Comparison of ENCODE assay signal across 10 mouse cellular contexts in the genomic region with DNA sequence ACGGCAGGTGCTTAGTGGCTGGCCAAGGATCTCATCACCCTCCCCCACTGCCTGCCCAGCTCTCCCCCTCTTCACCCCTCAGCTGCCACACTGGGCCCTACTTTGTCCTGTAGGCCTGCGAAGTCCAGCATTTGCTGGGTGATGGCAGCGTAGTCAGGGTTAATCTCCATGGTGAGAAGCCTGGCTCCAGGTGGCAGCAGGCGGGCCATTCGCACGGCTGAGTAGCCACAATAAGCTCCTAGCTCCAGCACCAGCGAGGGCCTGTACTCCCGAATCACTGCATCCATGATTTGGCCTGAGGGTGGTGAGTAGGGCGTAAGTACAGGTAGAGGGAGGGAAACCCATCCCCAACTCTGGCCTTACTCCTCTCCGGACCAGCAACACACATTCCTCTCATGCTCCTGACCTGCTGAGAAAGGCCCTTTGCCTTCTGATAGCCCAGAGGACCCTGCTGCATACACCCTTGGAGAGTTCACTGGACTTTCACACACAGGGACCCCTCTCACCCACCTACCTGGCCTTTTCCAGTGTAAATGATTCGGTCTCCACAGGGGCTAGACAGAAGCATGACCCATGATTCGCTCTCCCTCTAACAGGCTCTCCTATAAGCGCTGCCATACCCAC. TPM values are rescaled to one million over a fixed set of nuclear protein-coding genes. Genes with fewer than 3 reads are reported as not detected.
DNase-seq lines count a peak whose midpoint lies in the region; ATAC-seq and TF ChIP-seq lines count a peak whose summit lies in the region.
"Had no signal": no experiment of that assay in that cellular context is flagged by ENCODE, and none has a peak within 500 bp of the region (broad histone marks: within the 10 kb centered on the region; RNA-seq: fewer than 3 reads in every experiment).

No protein-coding gene starts in this region.

- H3K36me3 ChIP-seq in forebrain, embryonic 12.5 days (replicated peaks) = peaks cover 38% of the 10 kb centered on the region
- no peaks in the 10 kb centered on the region for H3K36me3 ChIP-seq in forebrain, embryonic 11.5 days (ENCODE audit: control insufficient read depth, insufficient read depth, low read length)
- peaks cover 35% of the 10 kb centered on the region for H3K36me3 ChIP-seq in hindbrain, embryonic 12.5 days
- H3K36me3 ChIP-seq in intestine, embryonic 16.5 days (ENCODE audit: control insufficient read depth, insufficient read depth, low read length) = peaks cover 13% of the 10 kb centered on the region

- H3K27ac ChIP-seq in forebrain, embryonic 12.5 days = peak overlapping the region; percentile 36; the same call in 1 of the 2 replicates
- H3K27ac ChIP-seq in forebrain, embryonic 11.5 days (ENCODE audit: low read depth, low read length) = no peak overlapping the region
- 0 out of 2 replicates have a peak overlapping the region, but pooled peaks have one; percentile 53 for H3K27ac ChIP-seq in hindbrain, embryonic 12.5 days
- no peak overlapping the region for H3K27ac ChIP-seq in intestine, embryonic 16.5 days (ENCODE audit: low read length)

- peaks cover 22% of the 10 kb centered on the region for H3K4me1 ChIP-seq in forebrain, embryonic 12.5 days
- peaks cover 6% of the 10 kb centered on the region; the same call in 1 of the 2 replicates for H3K4me1 ChIP-seq in forebrain, embryonic 11.5 days (replicated peaks; ENCODE audit: control insufficient read depth, insufficient read depth, low read length)
- peaks cover 29% of the 10 kb centered on the region for H3K4me1 ChIP-seq in hindbrain, embryonic 12.5 days
- H3K4me1 ChIP-seq in intestine, embryonic 16.5 days (ENCODE audit: control insufficient read depth, insufficient read depth, low read length) = peaks cover 9% of the 10 kb centered on the region; the same call in 1 of the 2 replicates

- TF ChIP-seq CTCF in Patski (IDR thresholded peaks at IDR 0.05) = no peak

- DNase-seq in forebrain, embryonic 11.5 days (ENCODE audit: low spot score) = no peak
- no peak for DNase-seq in Patski (ENCODE audit: low read depth, low spot score)
- peak; percentile 61 to 77 for DNase-seq in kidney, postnatal 4 days
- DNase-seq in Muller cell, postnatal 12 days (ENCODE audit: inconsistent ontology term) = no peak
- DNase-seq in layer of hippocampus, adult 18-20 months (ENCODE audit: low spot score in 2 of 2) = no peak

- no peaks in the 10 kb centered on the region; the same call in 1 of the 2 replicates for H3K27me3 ChIP-seq in forebrain, embryonic 12.5 days
- H3K27me3 ChIP-seq in forebrain, embryonic 11.5 days (ENCODE audit: control insufficient read depth, insufficient read depth, low read length) = no peaks in the 10 kb centered on the region
- no peaks in the 10 kb centered on the region for H3K27me3 ChIP-seq in Patski
- no peaks in the 10 kb centered on the region for H3K27me3 ChIP-seq in hindbrain, embryonic 12.5 days
- no peaks in the 10 kb centered on the region for H3K27me3 ChIP-seq in intestine, embryonic 16.5 days (replicated peaks; ENCODE audit: control insufficient read depth, insufficient read depth, low read length)

- no peak overlapping the region for H3K4me3 ChIP-seq in forebrain, embryonic 12.5 days (replicated peaks)
- no peak overlapping the region for H3K4me3 ChIP-seq in forebrain, embryonic 11.5 days (ENCODE audit: low read depth, low read length)
- H3K4me3 ChIP-seq in hindbrain, embryonic 12.5 days = no peak overlapping the region
- no peak overlapping the region for H3K4me3 ChIP-seq in intestine, embryonic 16.5 days (ENCODE audit: low read length)
- H3K4me3 ChIP-seq: myocyte had no signal

- 0 out of 2 replicates have a peak overlapping the region, but pooled peaks have one; percentile 12 for H3K9ac ChIP-seq in forebrain, embryonic 12.5 days
- H3K9ac ChIP-seq in forebrain, embryonic 11.5 days (ENCODE audit: low read length) = no peak overlapping the region
- H3K9ac ChIP-seq in hindbrain, embryonic 12.5 days = 0 out of 2 replicates have a peak overlapping the region, but pooled peaks have one; percentile 4
- no peak overlapping the region for H3K9ac ChIP-seq in intestine, embryonic 16.5 days (ENCODE audit: low read depth, low read length)
- H3K9ac ChIP-seq: liver, postnatal 0 days had no signal

- CTCF ChIA-PET in Patski (lab: Charles Lee) = no interaction called here

- POLR2A ChIA-PET in Patski (lab: Charles Lee) = interaction anchor here (0.6 kb wide), 1 partner anchor 66 kb away, joined by 3 read pairs; no protein-coding TSS in a partner anchor

- H3K4me2 ChIP-seq in forebrain, embryonic 12.5 days = no peak overlapping the region
- H3K4me2 ChIP-seq in forebrain, embryonic 11.5 days (ENCODE audit: low read depth, low read length, severe bottlenecking) = no peak overlapping the region
- no peak overlapping the region for H3K4me2 ChIP-seq in hindbrain, embryonic 12.5 days (replicated peaks)
- no peak overlapping the region for H3K4me2 ChIP-seq in intestine, embryonic 16.5 days (ENCODE audit: low read depth, low read length)

- in situ Hi-C loops in Patski (cut with MboI; ENCODE audit: low pct_unique_long_range_greater_than_20kb) = no loop called here

- ATAC-seq in forebrain, embryonic 12.5 days (ENCODE audit: low FRiP score) = no peak
- ATAC-seq in forebrain, embryonic 11.5 days (replicated peaks; ENCODE audit: low FRiP score) = no peak
- ATAC-seq in Patski = peak; percentile 45
- ATAC-seq in hindbrain, embryonic 12.5 days (ENCODE audit: low FRiP score) = peak; percentile 20; the same call in 1 of the 2 replicates
- ATAC-seq in intestine, embryonic 16.5 days = no peak

- no peaks in the 10 kb centered on the region for H3K9me3 ChIP-seq in forebrain, embryonic 12.5 days
- H3K9me3 ChIP-seq in forebrain, embryonic 11.5 days (ENCODE audit: control insufficient read depth, low read length) = no peaks in the 10 kb centered on the region
- no peaks in the 10 kb centered on the region for H3K9me3 ChIP-seq in hindbrain, embryonic 12.5 days (replicated peaks)
- no peaks in the 10 kb centered on the region for H3K9me3 ChIP-seq in intestine, embryonic 16.5 days (ENCODE audit: control insufficient read depth, low read length)

- 62% methylated on average over 13 of the region's 13 CpGs for WGBS in forebrain, embryonic 12.5 days
- 57% methylated on average over 13 of the region's 13 CpGs for WGBS in forebrain, embryonic 11.5 days
- 71% methylated on average over 13 of the region's 13 CpGs for whole genome bisulfite sequencing in hindbrain, embryonic 12.5 days
- 82% methylated on average over 13 of the region's 13 CpGs for WGBS in intestine, embryonic 16.5 days

RNA-seq across cellular contexts. Expression of a gene that starts 15.0 kb away (rescaled TPM):
- polyA plus RNA-seq in forebrain, embryonic 12.5 days (2016; fragmentation: Nextera tagmentation; extraction: Ambion mirVana) = 23.3 and 23.7 TPM in 2 replicates
- polyA plus RNA-seq in forebrain, embryonic 11.5 days (2014; fragmentation: Nextera tagmentation; extraction: Ambion mirVana) = 24.8 and 26.7 TPM in 2 replicates
- polyA plus RNA-seq in Patski (2021) = 25.2 TPM
- polyA plus RNA-seq in hindbrain, embryonic 12.5 days (2016; fragmentation: Nextera tagmentation; extraction: Ambion mirVana) = 20.2 and 20.3 TPM in 2 replicates
- total RNA-seq in layer of hippocampus, adult 18-20 months (2021) = 10 to 100 TPM; 15.3 to 22.4 TPM
- 28.4 and 29.8 TPM in 2 replicates for polyA plus RNA-seq in intestine, embryonic 16.5 days (2015; fragmentation: Nextera tagmentation; extraction: Ambion mirVana)

RNA-seq across cellular contexts. Expression of a gene that starts 15.5 kb away (rescaled TPM):
- 53.5 and 54.2 TPM in 2 replicates for polyA plus RNA-seq in forebrain, embryonic 12.5 days (2016; fragmentation: Nextera tagmentation; extraction: Ambion mirVana)
- polyA plus RNA-seq in forebrain, embryonic 11.5 days (2014; fragmentation: Nextera tagmentation; extraction: Ambion mirVana) = 53.6 and 55.2 TPM in 2 replicates
- 229 TPM for polyA plus RNA-seq in Patski (2021)
- polyA plus RNA-seq in hindbrain, embryonic 12.5 days (2016; fragmentation: Nextera tagmentation; extraction: Ambion mirVana) = 58.4 and 60.3 TPM in 2 replicates
- total RNA-seq in layer of hippocampus, adult 18-20 months (2021) = 10 to 100 TPM; 78.2 to 82.4 TPM
- polyA plus RNA-seq in intestine, embryonic 16.5 days (2015; fragmentation: Nextera tagmentation; extraction: Ambion mirVana) = 109 and 110 TPM in 2 replicates

Comparison
In these comparisons a context has a peak if more than half of its experiments do, and no peak if none do; other contexts are left out.
1. H3K27ac ChIP-seq: peak in forebrain, embryonic 12.5 days (single experiment) and hindbrain, embryonic 12.5 days (single experiment); none in forebrain, embryonic 11.5 days (single experiment) and intestine, embryonic 16.5 days (single experiment).
2. H3K9ac ChIP-seq: peak in forebrain, embryonic 12.5 days (single experiment) and hindbrain, embryonic 12.5 days (single experiment); none in forebrain, embryonic 11.5 days (single experiment) and intestine, embryonic 16.5 days (single experiment).
3. ATAC-seq: peak in Patski (single experiment) and hindbrain, embryonic 12.5 days (single experiment); none in forebrain, embryonic 12.5 days (single experiment), forebrain, embryonic 11.5 days (single experiment) and intestine, embryonic 16.5 days (single experiment).
4. DNase-seq: peak in kidney, postnatal 4 days (2 of 2); none in forebrain, embryonic 11.5 days (single experiment), Patski (single experiment), Muller cell, postnatal 12 days (single experiment) and layer of hippocampus, adult 18-20 months (0 of 2).